In genomic region chr8:86746511-86746910, GRCm38 (mm10) we compare ENCODE assay signal across 8 mouse cellular contexts. TPM values are rescaled to one million over a fixed set of nuclear protein-coding genes. Genes with fewer than 3 reads are reported as not detected.
DNase-seq lines count a peak whose midpoint lies in the region; ATAC-seq and TF ChIP-seq lines count a peak whose summit lies in the region.

No protein-coding gene starts in this region.

- intact Hi-C loops in left cerebral cortex, postnatal 14 days (cut with DNase I), result loop anchor here (5.0 to 10.0 kb wide), 2 partner anchors 96 to 138 kb away; partner anchors contain the start of gene N4bp1

- TF ChIP-seq CTCF in G1E (IDR thresholded peaks at IDR 0.05; ENCODE audit: low read depth, low read length), result no peak
- TF ChIP-seq CTCF in embryonic fibroblast, embryonic 13.5 days (IDR thresholded peaks at IDR 0.05; ENCODE audit: borderline replicate concordance, insufficient read depth, low read length), result no peak
- no peak for TF ChIP-seq CTCF in liver, postnatal 0 days (IDR thresholded peaks at IDR 0.05; ENCODE audit: low read depth)

- H3K4me2 ChIP-seq in intestine, embryonic 14.5 days (ENCODE audit: low read length), result peak overlapping the region; percentile 81
- H3K4me2 ChIP-seq in liver, postnatal 0 days (ENCODE audit: low read depth, low read length), result peak overlapping the region; percentile 97
- peak overlapping the region; percentile 81 for H3K4me2 ChIP-seq in stomach, embryonic 15.5 days

- 3% methylated on average over 11 of the region's 11 CpGs for WGBS in heart, embryonic 10.5 days
- 3% methylated on average over 11 of the region's 11 CpGs for WGBS in intestine, embryonic 14.5 days
- 3% methylated on average over 11 of the region's 11 CpGs for WGBS in liver, postnatal 0 days (ENCODE audit: insufficient replicate concordance)
- WGBS in stomach, embryonic 15.5 days, result 3% methylated on average over 11 of the region's 11 CpGs

- ATAC-seq in G1E (ENCODE audit: extremely low read depth, insufficient number of reproducible peaks, low FRiP score, poor library complexity, severe bottlenecking), result 0 out of 2 replicates have a peak, but pooled peaks have one; percentile 19
- peak; percentile 33; the same call in 1 of the 2 replicates for ATAC-seq in intestine, embryonic 14.5 days (replicated peaks; ENCODE audit: low FRiP score, low TSS enrichment, low read depth)
- ATAC-seq in liver, postnatal 0 days, result no peak
- ATAC-seq in stomach, embryonic 15.5 days (ENCODE audit: insufficient read depth, low FRiP score, low read depth), result no peak

- peak overlapping the region; percentile 98 for H3K9ac ChIP-seq in intestine, embryonic 14.5 days (ENCODE audit: low read length)
- H3K9ac ChIP-seq in liver, postnatal 0 days (replicated peaks), result peak overlapping the region; percentile 99
- peak overlapping the region; percentile 76 for H3K9ac ChIP-seq in stomach, embryonic 15.5 days

- peak overlapping the region; percentile 100 for H3K27ac ChIP-seq in heart, embryonic 10.5 days
- H3K27ac ChIP-seq in embryonic fibroblast, embryonic 13.5 days (ENCODE audit: insufficient read depth, low read length), result peak overlapping the region; percentile 55
- H3K27ac ChIP-seq in intestine, embryonic 14.5 days (ENCODE audit: low read depth), result peak overlapping the region; percentile 97; the same call in 1 of the 2 replicates
- H3K27ac ChIP-seq in liver, postnatal 0 days (ENCODE audit: low read depth), result peak overlapping the region; percentile 95
- H3K27ac ChIP-seq in stomach, embryonic 15.5 days, result peak overlapping the region; percentile 97

- H3K4me3 ChIP-seq in heart, embryonic 10.5 days, result peak overlapping the region; percentile 97
- peak overlapping the region; percentile 85 for H3K4me3 ChIP-seq in G1E (ENCODE audit: low read depth, low read length)
- H3K4me3 ChIP-seq in embryonic fibroblast, embryonic 13.5 days (ENCODE audit: insufficient read depth, low read length), result peak overlapping the region; percentile 58
- H3K4me3 ChIP-seq in intestine, embryonic 14.5 days (ENCODE audit: low read depth, low read length), result peak overlapping the region; percentile 68
- peak overlapping the region; percentile 77 for H3K4me3 ChIP-seq in liver, postnatal 0 days (ENCODE audit: low read depth, low read length)
- peak overlapping the region; percentile 87 for H3K4me3 ChIP-seq in stomach, embryonic 15.5 days (replicated peaks)

- no peaks in the 10 kb centered on the region for H3K36me3 ChIP-seq in heart, embryonic 10.5 days
- peaks cover 5% of the 10 kb centered on the region for H3K36me3 ChIP-seq in G1E (replicated peaks)
- no peaks in the 10 kb centered on the region for H3K36me3 ChIP-seq in intestine, embryonic 14.5 days (ENCODE audit: control insufficient read depth, insufficient read depth, low read length)
- H3K36me3 ChIP-seq in liver, postnatal 0 days (replicated peaks; ENCODE audit: insufficient read depth, low read length), result no peaks in the 10 kb centered on the region
- no peaks in the 10 kb centered on the region for H3K36me3 ChIP-seq in stomach, embryonic 15.5 days

- no peak for TF ChIP-seq EP300 in liver, postnatal 0 days (IDR thresholded peaks at IDR 0.05; ENCODE audit: low read depth)

- no peaks in the 10 kb centered on the region for H3K9me3 ChIP-seq in heart, embryonic 10.5 days
- H3K9me3 ChIP-seq in G1E (replicated peaks), result no peaks in the 10 kb centered on the region
- H3K9me3 ChIP-seq in intestine, embryonic 14.5 days (ENCODE audit: control insufficient read depth, low read length), result no peaks in the 10 kb centered on the region
- H3K9me3 ChIP-seq in liver, postnatal 0 days (ENCODE audit: low read length), result no peaks in the 10 kb centered on the region
- no peaks in the 10 kb centered on the region for H3K9me3 ChIP-seq in stomach, embryonic 15.5 days

- H3K27me3 ChIP-seq in heart, embryonic 10.5 days (ENCODE audit: insufficient read depth, poor library complexity, severe bottlenecking), result no peaks in the 10 kb centered on the region
- H3K27me3 ChIP-seq in G1E (ENCODE audit: insufficient read depth, low read length), result peaks cover 7% of the 10 kb centered on the region
- no peaks in the 10 kb centered on the region for H3K27me3 ChIP-seq in intestine, embryonic 14.5 days (replicated peaks; ENCODE audit: control insufficient read depth, insufficient read depth, low read length)
- no peaks in the 10 kb centered on the region for H3K27me3 ChIP-seq in liver, postnatal 0 days (ENCODE audit: insufficient read depth, low read length)
- no peaks in the 10 kb centered on the region for H3K27me3 ChIP-seq in stomach, embryonic 15.5 days (replicated peaks)

- H3K4me1 ChIP-seq in heart, embryonic 10.5 days, result peaks cover 18% of the 10 kb centered on the region
- peaks cover 35% of the 10 kb centered on the region for H3K4me1 ChIP-seq in G1E (ENCODE audit: insufficient read depth, low read depth, low read length)
- H3K4me1 ChIP-seq in embryonic fibroblast, embryonic 13.5 days (ENCODE audit: control insufficient read depth, insufficient read depth, low read length), result peaks cover 4% of the 10 kb centered on the region
- H3K4me1 ChIP-seq in intestine, embryonic 14.5 days (replicated peaks; ENCODE audit: control insufficient read depth, insufficient read depth, low read length), result peaks cover 13% of the 10 kb centered on the region
- peaks cover 27% of the 10 kb centered on the region for H3K4me1 ChIP-seq in liver, postnatal 0 days (ENCODE audit: insufficient read depth)
- H3K4me1 ChIP-seq in stomach, embryonic 15.5 days, result no peaks in the 10 kb centered on the region; the same call in 1 of the 2 replicates

- TF ChIP-seq POLR2A in embryonic fibroblast, embryonic 13.5 days (IDR thresholded peaks at IDR 0.05; ENCODE audit: low read depth, low read length), result 0 out of 2 replicates have a peak, but pooled peaks have one; percentile 15

- no peak for DNase-seq in heart, embryonic 10.5 days (ENCODE audit: low spot score)
- DNase-seq in heart, adult 18-20 months, result no peak
- DNase-seq in G1E (ENCODE audit: low spot score), result peak; percentile 18
- DNase-seq in intestine, embryonic 14.5 days (ENCODE audit: low spot score), result no peak
- peak; percentile 38 for DNase-seq in liver, postnatal 0 days
- DNase-seq in left cerebral cortex, postnatal 14 days (ENCODE audit: low spot score in 2 of 2), result no peak

RNA-seq across cellular contexts. Expression of gene Siah1a, which starts 0.8 kb away (rescaled TPM):
- 29.6 and 39.9 TPM in 2 replicates for polyA plus RNA-seq in heart, embryonic 10.5 days (2016; fragmentation: Nextera tagmentation; extraction: Ambion mirVana)
- total RNA-seq in heart, adult 18-20 months (2021), result 10 to 100 TPM; 13.4 to 14.1 TPM
- total RNA-seq in G1E (2014; fragmentation: Nextera tagmentation) (21.3 and 24.7 TPM in 2 replicates), G1E (2017) (17.2 and 21.0 TPM in 2 replicates)
- polyA plus RNA-seq in G1E (2012), result 5.2 and 7.7 TPM in 2 replicates
- polyA plus RNA-seq in embryonic fibroblast, embryonic 13.5 days (2011; ENCODE audit: insufficient read length, low read depth, missing spikeins), result 18.0 and 23.9 TPM in 2 replicates
- 39.2 and 39.4 TPM in 2 replicates for polyA plus RNA-seq in intestine, embryonic 14.5 days (2014; fragmentation: Nextera tagmentation; extraction: Ambion mirVana)
- 11.7 and 13.7 TPM in 2 replicates for polyA plus RNA-seq in liver, postnatal 0 days (2015; fragmentation: Nextera tagmentation; extraction: Ambion mirVana)
- polyA plus RNA-seq in stomach, embryonic 15.5 days (2015; fragmentation: Nextera tagmentation; extraction: Ambion mirVana), result 38.3 and 40.7 TPM in 2 replicates
- 10 to 100 TPM; 30.9 to 32.9 TPM for total RNA-seq in left cerebral cortex, postnatal 14 days (2021)

RNA-seq across cellular contexts. Expression of gene Gm10638, which starts 1.0 kb away (rescaled TPM):
- polyA plus RNA-seq in heart, embryonic 10.5 days (2016; fragmentation: Nextera tagmentation; extraction: Ambion mirVana), result 2.9 and 4.8 TPM in 2 replicates
- total RNA-seq in heart, adult 18-20 months (2021), result 1 to 10 TPM; 3.9 to 4.7 TPM
- total RNA-seq in G1E (2014; fragmentation: Nextera tagmentation) (not detected in 2 replicates), G1E (2017) (0.16 and 0.17 TPM in 2 replicates)
- 0.24 and 0.43 TPM in 2 replicates for polyA plus RNA-seq in G1E (2012)
- polyA plus RNA-seq in embryonic fibroblast, embryonic 13.5 days (2011; ENCODE audit: insufficient read length, low read depth, missing spikeins), result 0.58 and 1.3 TPM in 2 replicates
- polyA plus RNA-seq in intestine, embryonic 14.5 days (2014; fragmentation: Nextera tagmentation; extraction: Ambion mirVana), result 3.1 TPM in 2 replicates
- 1.7 and 1.8 TPM in 2 replicates for polyA plus RNA-seq in liver, postnatal 0 days (2015; fragmentation: Nextera tagmentation; extraction: Ambion mirVana)
- 3.6 and 3.7 TPM in 2 replicates for polyA plus RNA-seq in stomach, embryonic 15.5 days (2015; fragmentation: Nextera tagmentation; extraction: Ambion mirVana)
- total RNA-seq in left cerebral cortex, postnatal 14 days (2021), result 1 to 10 TPM; 2.5 to 3.8 TPM

Comparison
In these comparisons a context has a peak if more than half of its experiments do, and no peak if none do; other contexts are left out.
1. DNase-seq: peak in G1E (single experiment) and liver, postnatal 0 days (single experiment); none in heart, embryonic 10.5 days (single experiment), heart, adult 18-20 months (0 of 2), intestine, embryonic 14.5 days (single experiment) and left cerebral cortex, postnatal 14 days (0 of 2).
2. ATAC-seq: peak in G1E (single experiment) and intestine, embryonic 14.5 days (single experiment); none in liver, postnatal 0 days (single experiment) and stomach, embryonic 15.5 days (single experiment).
3. Peak in every context shown above with its lines, with median percentiles within 50 percentile points of each other: H3K27ac ChIP-seq, H3K4me3 ChIP-seq, H3K4me2 ChIP-seq and H3K9ac ChIP-seq.